Mouse (Mus musculus): ENCODE data around the gene Vipr2.

Vipr2 gene

DNA sequence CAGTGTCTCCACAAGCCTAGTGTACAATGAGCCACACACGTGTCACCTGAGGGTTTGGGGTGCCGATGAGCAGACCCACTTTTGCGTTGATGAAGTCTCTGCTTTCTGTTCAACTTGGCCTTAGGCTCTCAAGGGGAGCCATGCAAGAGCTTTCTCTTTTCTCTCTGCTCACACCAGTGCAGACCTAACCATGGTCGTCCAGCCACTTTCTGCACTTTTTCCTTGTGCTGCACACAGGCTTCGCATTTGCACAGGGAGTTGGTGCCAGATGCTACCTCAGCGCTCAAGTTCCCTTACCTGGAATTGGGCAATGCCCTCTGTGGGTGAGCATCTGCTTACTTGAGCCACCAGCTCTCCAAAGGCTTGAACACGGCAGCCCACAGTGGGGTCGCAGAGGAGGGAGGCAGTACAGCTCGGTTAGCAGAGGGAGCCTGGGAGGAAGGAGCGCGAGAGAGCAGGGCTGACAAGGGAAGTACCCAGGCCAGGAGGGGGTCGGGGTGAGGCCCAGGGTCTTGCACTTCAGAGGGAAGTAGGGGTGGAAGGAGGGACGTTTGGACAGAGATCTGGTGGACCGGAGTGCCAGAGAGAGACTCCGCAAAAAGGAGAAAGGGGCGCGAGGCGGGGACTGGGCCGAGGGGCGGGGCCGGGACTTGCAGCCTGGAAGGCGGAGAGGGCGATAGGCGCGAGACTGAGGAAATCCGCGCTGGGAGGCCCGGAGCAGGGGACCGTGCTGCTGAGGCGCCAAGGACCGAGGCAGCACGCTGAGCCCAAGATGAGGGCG is at the start of gene Vipr2:
Vipr2 (plus strand) TSS at position 653 of the 781 bp plus-strand sequence.
- DNase-seq (ENCODE audit: low spot score): peak; percentile 78

DNA sequence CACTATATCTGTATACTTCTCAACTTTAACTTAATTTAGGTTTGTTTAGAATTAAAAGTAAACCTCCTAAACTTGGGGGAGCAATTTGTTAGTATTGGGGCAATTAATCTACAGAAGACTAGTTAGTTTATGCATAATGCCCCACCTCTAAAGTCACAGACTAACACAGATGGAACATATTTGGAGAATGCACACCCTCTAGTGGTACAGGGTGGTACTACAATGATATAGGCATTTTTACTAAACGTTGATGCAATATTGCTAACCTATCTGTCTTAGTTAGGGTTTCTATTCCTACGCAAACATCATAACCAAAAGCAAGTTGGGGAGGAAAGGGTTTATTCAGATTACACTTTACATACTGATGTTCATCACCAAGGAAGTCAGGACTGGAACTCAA is 49.4 kb upstream of the Vipr2 start:
- peak; percentile 76 for DNase-seq (ENCODE audit: low spot score)

DNA sequence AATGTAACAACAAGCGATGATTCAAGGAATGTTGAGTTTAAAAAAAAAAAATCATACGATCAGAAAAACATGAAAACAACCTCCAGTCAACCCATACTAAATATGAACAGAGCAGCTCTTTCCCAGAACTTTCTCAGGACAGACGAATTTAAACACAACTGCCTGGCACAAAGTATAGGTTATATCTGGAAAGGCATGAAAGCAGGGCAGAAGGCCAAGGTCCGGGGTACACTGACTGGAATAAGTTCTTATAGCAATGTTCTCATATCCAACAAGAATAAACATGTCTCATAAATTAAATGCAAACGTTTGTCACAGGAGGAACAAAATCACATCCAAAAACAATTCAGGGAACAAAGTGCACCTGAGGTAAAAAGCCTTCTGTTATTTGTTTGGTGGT is 42.2 kb upstream of the Vipr2 start:
- DNase-seq (ENCODE audit: low spot score): no peak

DNA sequence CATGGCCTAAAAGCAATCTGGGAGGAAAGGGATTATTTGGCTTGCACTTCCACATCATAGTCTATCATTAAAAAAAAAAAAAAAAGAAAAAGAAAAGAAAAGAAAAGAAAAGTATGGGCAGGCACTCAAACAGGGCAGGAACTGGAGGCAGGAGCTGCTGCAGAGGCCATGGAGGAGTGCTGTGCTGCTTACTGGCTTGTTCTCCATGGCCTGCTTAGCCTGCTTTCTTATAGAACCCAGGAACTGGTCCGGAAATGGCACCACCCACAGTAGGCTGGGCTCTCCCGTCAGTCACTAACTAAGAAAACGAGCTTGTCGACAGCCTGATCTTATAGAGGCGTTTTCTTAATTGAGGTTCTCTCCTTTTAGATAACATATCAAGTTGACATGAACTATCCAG is 32.7 kb upstream of the Vipr2 start:
- no peak for DNase-seq (ENCODE audit: low spot score)

DNA sequence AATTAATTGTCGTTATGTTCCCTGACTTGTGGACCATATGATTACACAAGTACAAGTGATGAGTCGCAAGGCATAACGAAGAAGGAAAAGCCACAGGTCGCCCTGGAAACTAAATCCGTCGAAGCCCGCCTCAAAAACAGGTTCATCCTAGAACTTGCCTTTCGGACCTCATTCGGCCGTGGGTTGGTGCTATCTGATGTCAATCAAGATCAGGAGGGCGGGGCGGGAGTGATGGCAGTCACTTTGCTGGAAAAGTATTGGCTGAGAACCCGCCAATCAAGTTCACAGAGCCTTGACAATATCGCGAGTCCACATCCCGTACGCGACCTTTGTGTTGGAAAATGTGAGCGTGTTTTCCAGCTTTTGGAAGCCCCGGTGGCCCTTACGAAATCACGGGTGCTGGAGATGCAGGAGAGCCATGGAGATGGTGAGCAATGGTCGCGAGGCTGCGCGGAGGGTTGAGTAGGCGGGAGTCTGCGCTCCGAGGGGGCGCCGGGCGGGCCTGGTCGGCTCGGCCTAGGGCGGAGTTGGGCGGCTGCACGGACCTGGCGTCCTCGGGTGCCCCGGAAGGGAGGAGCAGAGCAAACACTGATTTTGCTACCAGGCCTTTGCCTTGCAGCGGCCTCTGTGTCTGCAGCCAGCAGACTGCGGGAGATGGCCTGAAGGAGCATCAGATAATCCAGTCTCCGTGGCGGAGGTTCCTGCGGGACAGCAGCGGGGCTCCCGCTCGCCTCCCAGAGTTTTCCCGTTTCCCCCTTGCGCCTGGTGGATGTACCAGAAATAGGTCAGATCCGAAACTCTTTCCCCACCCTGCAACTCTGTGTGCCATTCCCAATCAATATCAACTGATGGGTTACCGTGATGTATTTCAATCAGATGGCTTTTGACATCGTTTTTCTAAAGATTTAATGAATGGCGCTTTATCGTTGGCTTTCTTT is 29.8 kb upstream of the Vipr2 start, which contains the start of gene Zfp386:
Zfp386 (plus strand) TSS at position 285 of the 938 bp plus-strand sequence.
- peak; percentile 99 for DNase-seq (ENCODE audit: low spot score)

DNA sequence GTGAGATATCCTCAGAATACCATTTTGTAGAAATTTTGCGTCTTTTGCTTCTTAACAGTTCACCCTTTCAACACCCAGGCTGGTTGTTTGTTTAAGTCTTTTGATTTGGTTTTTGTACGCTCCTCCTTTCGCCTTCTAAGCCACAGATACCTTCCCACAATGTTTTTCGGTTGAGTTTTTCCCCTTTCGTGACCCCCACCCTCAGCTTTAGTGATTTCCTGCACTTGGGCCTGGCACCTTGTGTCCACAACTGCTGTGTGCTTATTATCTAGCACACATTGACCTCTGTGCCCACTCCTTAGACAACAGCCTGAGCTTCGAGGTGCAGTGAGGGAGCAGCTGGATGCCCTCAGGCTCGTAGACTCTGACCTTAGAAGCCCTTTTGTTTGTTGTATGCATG is 28.8 kb upstream of the Vipr2 start:
- no peak for DNase-seq (ENCODE audit: low spot score)

DNA sequence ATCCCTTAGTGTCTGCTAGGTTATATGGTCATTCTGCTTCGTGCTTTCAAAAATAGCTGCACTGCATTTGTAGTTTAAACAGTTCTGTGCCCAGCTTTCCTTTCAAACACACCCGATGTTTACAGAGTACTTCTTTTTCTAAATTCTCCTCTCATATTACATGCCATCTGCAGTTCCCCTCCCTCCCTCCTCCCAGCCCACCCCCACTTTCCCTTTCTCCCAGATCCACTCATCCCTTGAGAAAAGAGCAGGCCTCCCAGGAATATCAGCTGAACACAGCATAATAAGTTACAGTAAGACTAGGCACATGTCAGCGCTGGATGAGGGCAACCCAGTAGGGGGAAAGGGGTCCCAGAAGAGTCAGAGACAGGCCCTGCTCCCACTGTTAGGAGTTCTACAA is 28.3 kb upstream of the Vipr2 start:
- no peak for DNase-seq (ENCODE audit: low spot score)

DNA sequence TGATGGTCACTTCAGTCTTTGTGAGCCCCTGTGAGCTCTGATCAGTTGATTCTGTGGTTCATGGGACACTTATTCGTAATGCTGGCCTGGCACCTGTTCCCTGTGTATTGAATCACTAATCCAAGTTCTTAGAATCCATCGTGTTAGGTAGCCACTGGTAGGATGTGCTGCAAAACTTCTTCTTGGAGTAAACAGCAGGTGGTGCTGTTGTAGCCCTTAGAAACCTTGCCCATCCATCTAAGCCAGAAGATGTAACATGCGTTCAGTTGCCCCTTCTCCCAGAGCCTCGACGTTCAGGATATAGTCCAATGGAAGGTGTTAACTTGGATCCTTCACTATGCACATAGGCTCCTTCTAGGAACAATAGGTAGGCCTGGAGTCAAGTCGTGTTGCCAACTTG is 27.8 kb upstream of the Vipr2 start:
- peak; percentile 45 for DNase-seq (ENCODE audit: low spot score)

DNA sequence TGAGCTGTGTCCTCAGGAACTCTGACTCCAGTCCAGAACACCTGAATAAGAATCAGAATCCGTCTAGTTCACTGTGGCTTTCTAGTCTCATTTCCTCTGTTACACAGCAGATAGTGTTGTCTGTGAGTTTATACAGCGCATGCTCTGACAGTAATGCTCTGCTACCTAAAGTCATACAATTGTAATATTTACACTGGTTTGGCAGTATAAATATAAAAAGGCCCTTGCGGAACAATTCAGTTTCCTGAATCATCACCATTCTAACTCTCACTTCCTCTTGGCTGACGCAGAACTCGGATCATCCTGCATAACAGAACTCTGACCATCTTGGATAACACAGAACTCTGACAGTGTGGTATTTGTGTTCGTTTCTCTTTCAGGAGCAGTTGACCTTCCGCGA is 23.2 kb upstream of the Vipr2 start:
- DNase-seq (ENCODE audit: low spot score): no peak

DNA sequence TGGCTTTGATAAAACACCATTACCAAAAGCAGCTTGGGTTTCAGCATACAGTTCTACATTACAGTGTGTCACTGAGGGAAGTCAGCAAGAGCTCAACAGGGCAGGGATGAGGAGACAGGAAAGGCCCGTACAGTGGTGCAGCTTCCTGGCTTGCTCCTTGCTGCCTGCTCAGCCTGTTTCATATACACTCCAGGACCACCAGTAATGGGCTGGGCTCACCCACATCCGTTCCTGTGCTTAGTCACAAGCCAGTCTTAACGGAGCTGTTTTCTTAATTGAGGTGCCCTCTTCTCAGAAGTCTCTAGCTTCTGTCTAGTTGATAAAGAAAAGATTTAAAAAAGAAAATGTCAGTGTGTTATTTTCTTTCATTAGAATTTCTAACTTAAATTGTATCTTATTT is 21.4 kb upstream of the Vipr2 start:
- DNase-seq (ENCODE audit: low spot score): no peak

DNA sequence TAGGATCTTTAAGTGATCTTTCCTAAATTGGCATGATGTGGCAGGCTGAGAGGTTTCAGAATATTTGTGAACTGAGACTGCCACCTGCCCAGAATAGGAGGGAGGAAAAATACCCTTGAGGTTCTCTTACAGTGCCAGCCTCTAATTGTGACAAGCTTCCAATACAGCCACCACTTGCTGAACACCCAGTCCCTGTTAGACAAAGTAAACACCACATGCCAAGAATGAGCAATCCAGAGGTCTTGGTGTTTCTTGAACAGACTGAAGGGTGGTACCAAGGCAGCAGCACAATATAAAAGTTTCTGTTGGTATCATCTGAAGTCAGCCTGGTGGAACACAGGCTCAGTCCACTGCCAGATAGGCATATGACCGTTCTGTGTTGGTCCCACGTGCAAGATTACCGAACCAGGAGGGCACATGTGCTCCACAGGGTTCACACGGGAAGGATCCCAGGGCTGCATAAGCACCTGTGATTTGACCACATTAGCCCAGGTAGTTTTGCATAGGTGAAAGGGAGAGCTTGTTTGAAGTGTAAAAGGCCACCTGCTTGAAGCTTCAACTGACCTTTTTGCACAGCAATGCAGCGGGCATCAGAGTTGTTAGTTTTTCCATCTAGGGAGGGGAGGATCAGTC is 15.8 kb upstream of the Vipr2 start:
- no peak for DNase-seq (ENCODE audit: low spot score)

DNA sequence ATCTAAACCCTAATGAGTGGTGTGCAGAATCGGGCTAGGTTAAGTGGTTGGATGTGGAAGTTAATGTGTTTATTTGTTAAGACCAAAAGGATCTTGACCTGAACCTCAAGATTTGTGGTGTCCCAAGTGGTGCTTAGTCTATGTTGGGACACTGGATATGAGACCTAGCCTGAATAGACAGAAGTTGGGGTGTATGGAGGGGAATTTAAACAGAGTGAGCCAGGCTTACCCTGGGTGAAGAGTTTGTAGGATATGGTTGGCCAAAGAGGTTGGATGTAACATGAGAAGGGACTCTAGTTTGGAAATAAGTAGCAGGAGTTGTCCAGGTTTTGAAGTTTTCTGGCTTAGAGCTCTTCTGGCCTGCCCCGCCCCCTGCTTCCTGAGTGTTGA is 15.3 kb upstream of the Vipr2 start:
- DNase-seq (ENCODE audit: low spot score): no peak

DNA sequence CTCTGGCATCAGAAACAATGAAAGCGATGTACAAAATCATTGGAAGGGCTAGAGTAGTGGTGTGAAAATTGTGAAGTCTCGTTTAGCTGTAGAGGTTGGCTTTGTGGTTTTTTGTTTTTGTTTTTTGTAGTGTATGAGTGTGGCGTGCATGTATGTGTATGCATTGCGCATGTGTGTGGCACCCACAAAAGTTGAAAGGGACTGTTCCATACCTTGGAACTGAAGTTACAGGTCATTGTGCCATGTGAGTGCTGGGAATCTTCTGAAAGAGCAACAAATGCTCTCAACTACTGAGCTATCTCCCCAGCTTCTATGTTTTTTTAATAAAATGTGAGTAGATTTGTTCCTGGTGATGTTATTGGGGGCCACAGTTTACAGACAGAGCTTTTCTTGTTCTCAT is 14.5 kb upstream of the Vipr2 start:
- DNase-seq (ENCODE audit: low spot score): no peak

DNA sequence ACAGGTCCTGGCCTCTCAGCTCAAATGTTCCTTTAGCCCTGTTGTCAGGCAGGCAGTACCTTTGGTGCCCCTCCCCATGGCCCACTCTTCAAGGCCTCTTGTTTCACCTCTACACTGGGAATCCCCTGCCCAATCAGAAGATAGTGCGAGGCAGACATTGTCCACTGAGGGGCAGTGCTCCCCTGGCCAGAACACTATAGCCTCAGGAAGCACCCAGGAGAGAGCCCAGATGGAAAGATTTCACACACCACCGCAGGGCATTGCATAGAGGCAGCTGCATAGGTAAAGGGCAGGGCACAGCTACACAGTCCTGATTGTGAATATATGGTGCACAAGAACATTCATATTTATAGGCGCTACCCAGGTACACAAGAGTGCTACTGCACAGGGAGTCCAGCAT is 6.5 kb upstream of the Vipr2 start:
- DNase-seq (ENCODE audit: low spot score): peak; percentile 78

DNA sequence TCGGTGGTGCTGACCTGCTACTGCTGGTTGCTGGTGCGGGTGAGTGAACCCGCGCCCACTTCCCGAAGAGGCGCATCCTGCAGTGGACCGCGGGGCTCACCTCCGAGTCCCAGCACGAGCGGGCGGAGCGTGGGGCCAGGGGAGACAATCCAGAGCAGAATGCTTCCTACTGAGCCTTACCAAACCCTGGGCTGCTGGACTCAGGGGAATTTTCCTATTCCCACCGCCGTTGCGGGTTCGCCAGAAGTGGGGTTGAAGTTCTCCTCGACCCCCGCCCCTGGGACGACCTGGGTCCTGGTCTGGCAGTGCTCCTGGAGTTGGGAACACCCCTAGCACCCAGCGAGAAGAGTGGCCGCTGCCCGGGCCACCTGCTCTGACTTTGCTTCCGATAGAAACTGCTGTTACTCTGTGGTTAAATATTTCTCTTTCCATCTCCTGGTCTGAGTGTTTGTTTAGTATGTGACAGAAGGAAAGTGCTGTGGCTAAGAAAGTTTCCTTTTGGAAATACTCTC is 385 bp downstream of the Vipr2 start:
- DNase-seq (ENCODE audit: low spot score): no peak

DNA sequence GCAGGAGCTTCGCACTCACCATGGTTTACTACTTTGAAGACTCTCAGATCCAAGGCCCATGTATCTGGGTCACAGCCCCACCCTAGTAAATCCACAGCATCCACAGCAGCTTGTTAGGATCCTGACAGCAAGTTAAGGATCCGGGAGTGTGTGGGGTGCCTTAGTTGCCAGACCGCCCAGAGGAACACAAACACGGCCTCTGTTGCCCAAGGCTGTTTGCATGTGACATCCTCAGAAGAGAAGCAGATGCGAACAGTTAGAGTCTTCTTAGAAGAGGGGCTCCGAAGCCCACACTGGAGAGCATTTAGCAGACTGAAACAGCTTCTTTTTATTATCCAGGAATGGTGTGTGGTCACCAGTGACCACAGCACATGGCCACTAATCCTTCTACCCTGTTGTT is 5.6 kb downstream of the Vipr2 start:
- DNase-seq (ENCODE audit: low spot score): no peak

DNA sequence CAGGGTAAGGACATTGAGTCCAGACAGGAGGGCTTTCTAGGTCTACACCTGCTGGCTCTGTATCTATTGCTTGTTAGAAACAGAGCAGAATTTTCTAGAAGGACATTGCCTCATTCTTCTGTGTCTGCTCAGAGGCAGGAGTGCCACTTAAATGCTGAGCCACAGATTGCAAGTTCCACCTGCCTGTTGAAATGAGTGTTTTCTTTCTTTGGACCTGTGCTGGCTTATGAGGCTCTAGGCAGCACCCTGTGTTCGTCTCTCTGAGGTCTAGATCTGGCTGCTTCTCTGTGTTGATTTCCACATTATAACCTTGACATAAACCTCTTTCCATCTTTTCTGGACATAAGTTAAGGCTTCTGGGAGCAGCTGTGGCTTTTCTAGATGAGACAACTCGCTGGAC is 6.8 kb downstream of the Vipr2 start:
- DNase-seq (ENCODE audit: low spot score): no peak

DNA sequence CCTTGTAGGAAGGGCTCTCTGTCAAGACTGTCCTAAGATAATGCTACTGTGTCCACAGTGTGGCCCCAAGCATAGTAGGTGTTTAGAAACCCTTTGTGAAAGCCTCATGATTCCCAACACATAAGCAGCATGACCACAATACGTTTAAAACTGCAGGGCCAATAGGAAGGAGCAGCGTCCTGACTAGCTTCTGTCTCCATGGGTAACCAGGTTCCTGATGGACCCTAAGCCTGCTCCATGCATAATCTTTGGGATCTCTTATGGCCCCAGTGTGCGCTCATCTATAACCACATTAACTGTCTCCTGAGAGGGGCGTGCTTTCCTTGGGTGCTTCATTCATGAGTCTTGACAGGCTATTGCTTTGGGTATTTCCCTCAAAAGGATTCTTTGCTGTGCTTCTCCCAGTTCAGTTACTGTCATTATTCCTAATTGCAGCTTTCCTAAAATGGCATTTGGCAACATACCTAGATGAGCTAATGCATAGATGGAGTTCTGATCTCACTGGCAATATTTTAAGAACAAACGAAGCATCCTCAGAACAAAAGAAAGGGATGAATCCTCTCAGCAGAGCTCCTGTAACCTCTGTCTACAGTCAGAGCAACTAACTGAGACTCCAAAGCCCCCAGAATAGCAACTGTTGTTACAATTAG is 9.6 kb downstream of the Vipr2 start:
- DNase-seq (ENCODE audit: low spot score): no peak

DNA sequence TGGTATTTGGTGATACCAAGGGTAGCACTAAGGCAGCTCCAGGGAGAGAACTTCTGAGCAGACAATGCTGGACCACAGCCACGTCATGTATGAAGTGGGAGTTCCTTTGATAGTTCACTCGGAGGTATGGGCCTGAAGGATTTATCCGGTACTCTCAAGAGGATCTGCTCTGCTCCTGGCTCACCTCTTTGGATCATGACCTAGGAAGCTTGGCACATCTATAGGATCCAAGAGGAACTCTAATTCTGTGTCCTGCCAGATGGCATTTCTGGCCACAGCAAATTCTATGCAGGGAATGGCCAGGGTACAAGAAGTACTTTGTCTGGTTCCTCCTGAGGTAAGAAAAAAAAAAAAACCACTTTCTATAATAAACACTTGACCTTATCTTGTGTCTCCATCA is 12.3 kb downstream of the Vipr2 start:
- DNase-seq (ENCODE audit: low spot score): no peak

DNA sequence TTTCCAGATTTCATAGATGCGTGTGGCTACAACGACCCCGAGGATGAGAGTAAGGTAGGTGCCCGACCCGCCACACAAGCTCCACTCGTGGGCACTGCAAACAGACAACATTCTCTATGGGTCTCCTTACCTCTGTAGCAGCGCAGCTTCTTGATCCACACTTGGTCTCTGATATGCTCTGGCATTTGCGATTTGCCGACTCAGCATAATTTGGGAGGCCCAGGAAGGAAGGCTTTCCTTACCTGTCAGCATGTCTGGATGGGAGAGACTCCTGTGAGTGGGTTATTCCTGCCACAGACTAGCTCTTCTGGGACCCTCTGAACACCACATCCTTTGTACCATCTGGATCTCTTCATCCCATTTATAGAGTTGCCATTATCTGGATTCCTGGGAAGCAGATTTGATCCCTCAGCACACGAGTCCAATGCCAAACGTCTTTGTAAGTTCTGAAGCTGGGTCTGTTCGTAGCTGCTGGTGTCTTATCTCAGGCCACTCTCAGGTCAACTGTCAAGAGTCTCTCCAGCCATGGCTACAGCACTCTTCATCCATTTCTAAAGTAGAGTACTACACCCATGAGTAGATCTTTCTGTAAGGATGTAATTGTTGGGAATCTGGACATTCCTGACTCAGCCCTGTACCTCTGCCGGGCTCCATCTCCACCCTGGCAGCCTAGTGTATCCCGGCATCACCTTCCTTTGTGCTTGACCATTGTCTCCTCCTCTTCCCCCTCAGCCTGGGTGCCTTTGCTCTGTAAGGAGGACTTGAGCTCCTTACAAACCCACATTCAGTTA is 17.4 kb downstream of the Vipr2 start:
- no peak for DNase-seq (ENCODE audit: low spot score)

DNA sequence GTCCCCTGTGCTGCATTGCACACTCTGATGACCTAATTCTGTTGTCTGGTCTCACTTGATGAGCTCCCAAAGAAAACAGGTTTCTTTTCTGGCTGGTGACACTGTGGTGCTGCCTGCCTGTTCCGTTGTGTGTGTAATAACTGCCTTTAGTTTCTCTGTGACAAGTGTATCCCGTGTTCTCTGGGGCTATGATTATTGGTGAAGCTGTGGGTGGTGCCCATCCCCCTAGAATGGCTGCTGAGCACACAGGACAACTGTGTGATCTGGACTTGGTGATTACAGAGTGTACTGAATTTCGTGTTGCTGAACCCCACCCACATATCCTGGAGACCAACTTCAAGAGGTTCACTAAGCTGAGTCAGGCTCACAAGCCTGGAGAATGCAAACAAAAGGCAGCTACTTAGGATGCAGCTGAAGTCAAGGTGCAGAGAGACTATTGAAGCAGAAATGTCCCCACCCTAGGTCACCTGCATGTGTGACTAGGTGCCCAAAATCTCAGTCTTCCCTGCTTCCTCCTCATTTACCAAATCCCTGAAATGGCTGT is 18.9 kb downstream of the Vipr2 start:
- DNase-seq (ENCODE audit: low spot score): no peak

Measured in retina, embryonic 14.5 days (tissue).